Mouse (Mus musculus): ENCODE results near the gene Unc45a. TPM values are rescaled to one million over a fixed set of nuclear protein-coding genes. Genes with fewer than 3 reads are reported as not detected.
A peak's percentile ranks its signal among the peaks of the same experiment; 100 is the strongest.

Unc45a gene
- total RNA-seq (2021): 10 to 100 TPM; 44.8 to 49.7 TPM
- long read RNA-seq, experiment 1, transcript Unc45a-201 (20 exons, 3,260 nt): major isoform, 25 of 56 reads
- long read RNA-seq, experiment 1, partial matches to known transcripts: 5 of 56 reads
- long read RNA-seq, experiment 1, other reads (novel, unspliced or antisense): 26 of 56 reads
- long read RNA-seq, experiment 2, transcript Unc45a-201 (20 exons, 3,260 nt): major isoform, 9 of 35 reads
- long read RNA-seq, experiment 2, partial matches to known transcripts: 2 of 35 reads
- long read RNA-seq, experiment 2, other reads (novel, unspliced or antisense): 24 of 35 reads

DNA sequence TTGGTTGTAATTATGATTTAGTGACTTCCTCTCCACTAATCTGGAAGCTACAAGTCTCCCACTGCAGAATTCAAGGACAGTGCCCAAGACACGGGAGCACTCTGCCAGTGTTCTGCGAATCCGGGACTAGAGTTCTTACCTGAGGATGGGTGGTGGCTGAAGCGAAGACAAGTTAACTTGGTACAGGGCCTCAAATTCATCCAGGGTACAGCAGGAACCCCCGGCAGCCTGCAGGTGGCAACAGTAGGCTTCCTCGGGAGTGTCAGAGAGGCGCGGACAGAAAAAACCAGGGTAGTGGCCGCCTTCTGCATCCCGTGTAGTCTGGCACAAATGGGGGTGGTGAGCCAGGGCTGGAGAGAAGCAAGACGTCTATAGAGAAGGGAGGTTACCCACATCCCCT, at the start of gene Unc45a:
Gene Unc45a (minus strand): TSS at position 213 of the 400 bp plus-strand sequence.
- intact Hi-C loops (cut with DNase I): loop anchor here (2.0 kb wide), 1 partner anchor 30 kb away; the partner anchor contains the start of gene Man2a2
- peak; percentile 66 to 68 for DNase-seq (ENCODE audit: low spot score in 2 of 2)

DNA sequence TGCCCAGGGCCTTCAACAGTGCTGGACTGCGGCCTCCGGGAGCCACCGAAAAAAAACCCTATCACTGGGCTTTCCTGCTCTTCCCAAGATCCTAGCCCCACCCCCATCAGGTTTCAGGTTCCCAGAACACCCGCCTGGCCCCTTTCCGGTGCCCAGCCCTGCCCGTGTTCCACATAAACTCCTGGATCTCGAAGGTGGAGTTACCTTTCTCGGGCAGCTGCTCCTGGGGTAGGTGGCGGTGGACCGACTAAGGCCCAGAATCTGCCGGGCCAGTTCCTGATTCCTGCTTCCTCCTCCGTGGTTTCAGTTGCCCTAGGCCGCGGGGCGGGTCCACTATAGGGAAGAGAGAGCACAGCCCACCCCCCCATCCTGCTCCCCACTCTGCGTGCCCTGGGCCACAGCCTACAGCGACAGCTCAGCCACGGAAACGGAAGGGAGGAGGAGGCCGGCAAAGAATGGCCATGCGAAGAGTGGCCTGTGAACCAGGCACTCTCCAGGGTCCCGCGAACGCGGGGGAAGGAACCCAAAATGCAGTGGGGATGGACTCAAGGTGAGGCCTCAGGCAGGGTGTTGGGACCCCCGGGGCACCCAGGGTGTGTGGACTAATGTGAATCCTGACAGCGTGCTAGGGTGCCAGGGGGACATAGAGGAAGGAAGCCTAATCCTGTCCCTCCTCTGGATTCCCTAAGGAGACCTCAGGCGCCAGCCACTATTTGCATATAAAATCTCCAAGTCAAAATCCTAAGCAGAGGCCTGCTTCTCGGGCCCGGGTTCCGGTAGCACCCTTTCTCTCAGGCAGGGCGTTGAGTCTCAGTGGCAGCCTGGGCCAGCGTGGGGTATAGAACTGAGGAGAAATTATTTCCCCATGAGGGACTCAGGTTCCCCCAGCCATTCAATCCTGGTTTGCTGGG, 47.1 kb upstream of the Unc45a start, which contains the start of gene Fes:
Gene Fes (minus strand): TSS at position 314 of the 911 bp plus-strand sequence.
- intact Hi-C loops (cut with DNase I): loop anchor here (5.0 to 10.0 kb wide), 2 partner anchors 307 to 339 kb away; no protein-coding TSS in a partner anchor
- DNase-seq (ENCODE audit: low spot score in 2 of 2): peak in 1 of 2 experiments; percentile 52

DNA sequence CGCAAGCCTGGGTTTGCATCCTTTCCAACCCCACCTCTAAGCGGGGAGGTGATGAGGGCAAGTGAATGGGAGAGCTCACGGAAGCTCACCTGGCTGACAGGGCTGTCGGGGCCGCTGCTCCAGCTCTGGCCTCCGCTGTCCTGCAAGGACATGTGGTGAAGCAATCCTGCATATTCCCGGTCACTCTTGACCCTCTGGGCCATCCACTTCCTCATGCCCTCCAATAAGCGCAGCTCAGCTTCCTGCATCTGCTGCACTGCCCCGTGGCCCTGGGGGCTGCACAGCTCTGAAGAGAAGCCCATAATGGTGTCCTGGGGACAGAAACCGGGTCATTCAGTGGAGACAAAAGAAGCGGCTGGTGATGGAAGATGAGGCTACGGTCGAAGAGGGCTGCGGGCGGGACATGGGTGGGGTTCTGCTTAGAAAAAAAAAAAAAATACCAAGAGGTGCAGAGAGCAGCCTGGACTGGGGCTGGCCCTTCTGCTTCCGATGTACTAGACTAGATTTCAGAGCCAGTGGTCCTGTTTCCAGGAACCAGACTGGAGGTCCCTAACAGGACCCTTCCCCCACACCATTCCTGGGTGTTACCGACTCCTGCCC, 46.3 kb upstream of the Unc45a start:
- DNase-seq (ENCODE audit: low spot score in 2 of 2): no peak
- intact Hi-C loops (cut with DNase I): loop anchor here (5.0 to 10.0 kb wide), 2 partner anchors 308 to 340 kb away; no protein-coding TSS in a partner anchor

DNA sequence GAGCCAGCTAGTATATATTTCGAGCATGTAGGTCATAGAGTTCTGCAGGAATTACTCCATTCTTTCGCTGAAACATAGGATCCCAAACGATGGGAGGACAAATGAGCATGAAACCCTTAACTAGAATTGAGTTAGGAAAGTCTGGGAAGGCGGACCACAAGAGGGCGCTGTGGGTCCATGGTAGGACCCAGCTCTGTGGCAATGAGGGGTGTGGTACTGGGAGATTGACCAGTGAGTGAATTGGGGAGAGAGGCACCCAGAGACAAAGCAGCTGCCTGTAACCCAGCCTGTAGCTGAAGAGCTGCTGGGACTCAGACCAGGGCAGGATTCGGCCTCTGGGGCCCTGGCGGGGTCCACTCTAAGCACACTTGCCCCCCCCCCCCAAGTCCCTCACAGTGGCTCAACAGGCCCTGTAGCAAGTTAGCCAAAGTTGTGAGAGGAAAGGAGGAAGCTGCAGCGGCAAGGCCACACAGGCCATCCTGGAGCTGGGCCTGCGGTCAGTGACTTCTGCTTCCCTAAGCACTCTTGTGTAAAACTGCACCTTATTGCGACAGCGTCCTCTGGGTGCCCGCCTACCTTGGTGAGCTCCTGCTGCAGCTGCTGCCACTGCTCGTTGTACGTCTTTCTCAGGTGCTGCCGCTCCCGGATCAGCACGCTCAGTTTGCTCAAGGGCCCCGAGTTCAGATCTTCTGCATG, 45.6 kb upstream of the Unc45a start:
- DNase-seq (ENCODE audit: low spot score in 2 of 2): peak; percentile 90 to 94
- intact Hi-C loops (cut with DNase I): loop anchor here (1.0 to 10.0 kb wide), 3 partner anchors 198 to 341 kb away; no protein-coding TSS in a partner anchor

DNA sequence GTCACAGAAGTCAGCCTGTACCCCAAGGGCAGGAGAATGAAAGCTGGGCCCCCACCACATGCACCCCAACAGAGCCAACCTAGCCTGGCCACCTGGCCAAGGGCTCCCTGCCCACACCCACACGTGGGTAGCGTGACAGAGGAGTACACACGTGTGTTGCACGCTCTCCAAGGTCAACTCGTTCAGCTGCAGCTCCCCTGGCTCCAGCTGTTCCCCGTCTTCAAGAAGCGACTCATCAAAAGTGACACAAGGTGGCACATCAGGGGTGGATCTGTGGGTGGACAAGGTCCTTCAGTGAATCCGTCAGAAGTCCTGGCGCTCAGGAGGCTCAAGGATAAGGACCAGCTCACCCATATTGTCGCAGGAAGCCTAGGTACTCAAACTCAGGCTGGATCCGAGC, 42.1 kb upstream of the Unc45a start:
- DNase-seq (ENCODE audit: low spot score in 2 of 2): no peak
- intact Hi-C loops (cut with DNase I): loop anchor here (10.0 kb wide), 1 partner anchor 312 kb away; no protein-coding TSS in a partner anchor

DNA sequence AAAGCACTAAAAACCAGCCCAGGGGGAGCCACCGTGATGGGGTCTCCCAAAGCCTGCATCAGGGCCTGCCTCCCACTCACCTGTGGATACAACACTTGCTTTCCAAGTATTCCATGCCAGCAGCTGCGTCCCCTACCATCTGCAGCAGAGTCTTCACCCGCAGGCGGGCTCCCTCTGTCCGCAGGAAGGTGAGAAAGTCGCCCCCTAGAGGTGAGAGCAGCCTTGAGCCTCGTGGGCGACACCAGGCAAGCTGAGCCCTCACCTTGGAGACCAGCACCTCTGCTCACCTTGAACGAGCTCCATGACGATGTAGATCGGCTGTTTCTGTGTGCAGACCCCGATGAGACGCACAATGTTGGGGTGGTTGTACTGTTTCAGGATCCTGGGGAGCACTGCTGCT, 38.7 kb upstream of the Unc45a start:
- intact Hi-C loops (cut with DNase I): loop anchor here (10.0 kb wide), 1 partner anchor 235 kb away; no protein-coding TSS in a partner anchor
- DNase-seq (ENCODE audit: low spot score in 2 of 2): no peak

DNA sequence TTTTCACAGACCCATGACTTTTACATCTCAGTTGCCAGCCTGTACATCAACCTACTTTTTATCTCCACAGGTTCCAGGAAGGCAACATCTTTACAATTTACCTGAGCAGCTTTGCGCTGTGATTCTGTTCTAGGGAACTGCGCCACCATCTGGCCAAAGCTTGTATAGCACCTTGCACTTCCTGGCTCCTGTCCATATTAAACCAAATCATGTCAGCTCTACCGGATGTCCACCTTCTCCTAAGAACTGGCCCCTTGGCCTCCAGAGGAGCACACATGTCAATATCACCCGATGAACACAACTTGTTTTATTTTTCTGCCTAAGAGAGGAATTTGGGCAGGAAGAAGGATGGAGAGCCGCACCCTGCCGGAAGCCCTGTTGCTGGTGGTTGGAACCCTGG, 36.7 kb upstream of the Unc45a start:
- intact Hi-C loops (cut with DNase I): loop anchor here (10.0 kb wide), 1 partner anchor 233 kb away; no protein-coding TSS in a partner anchor
- DNase-seq (ENCODE audit: low spot score in 2 of 2): peak; percentile 68 to 71

DNA sequence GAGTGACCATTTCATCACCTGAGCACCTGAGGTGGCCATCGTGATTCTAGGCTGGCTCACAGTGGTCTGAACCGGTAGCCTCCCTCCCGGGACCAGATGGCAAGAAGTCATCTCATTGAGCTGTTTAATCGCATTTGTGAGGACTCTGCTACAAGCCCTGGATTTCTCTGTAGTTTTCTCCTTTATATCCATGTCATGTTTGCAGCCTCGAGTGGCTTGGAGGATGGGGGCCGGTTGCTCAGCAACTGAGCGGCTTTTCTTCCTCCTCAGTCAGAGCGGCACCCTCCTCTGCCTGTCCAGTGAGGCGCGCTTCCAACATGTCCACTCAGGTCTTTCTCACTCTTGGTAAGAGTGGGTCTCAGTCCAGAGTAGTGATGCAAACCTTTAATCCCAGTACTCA, 35.4 kb upstream of the Unc45a start:
- DNase-seq (ENCODE audit: low spot score in 2 of 2): no peak
- intact Hi-C loops (cut with DNase I): loop anchor here (10.0 kb wide), 1 partner anchor 231 kb away; no protein-coding TSS in a partner anchor

DNA sequence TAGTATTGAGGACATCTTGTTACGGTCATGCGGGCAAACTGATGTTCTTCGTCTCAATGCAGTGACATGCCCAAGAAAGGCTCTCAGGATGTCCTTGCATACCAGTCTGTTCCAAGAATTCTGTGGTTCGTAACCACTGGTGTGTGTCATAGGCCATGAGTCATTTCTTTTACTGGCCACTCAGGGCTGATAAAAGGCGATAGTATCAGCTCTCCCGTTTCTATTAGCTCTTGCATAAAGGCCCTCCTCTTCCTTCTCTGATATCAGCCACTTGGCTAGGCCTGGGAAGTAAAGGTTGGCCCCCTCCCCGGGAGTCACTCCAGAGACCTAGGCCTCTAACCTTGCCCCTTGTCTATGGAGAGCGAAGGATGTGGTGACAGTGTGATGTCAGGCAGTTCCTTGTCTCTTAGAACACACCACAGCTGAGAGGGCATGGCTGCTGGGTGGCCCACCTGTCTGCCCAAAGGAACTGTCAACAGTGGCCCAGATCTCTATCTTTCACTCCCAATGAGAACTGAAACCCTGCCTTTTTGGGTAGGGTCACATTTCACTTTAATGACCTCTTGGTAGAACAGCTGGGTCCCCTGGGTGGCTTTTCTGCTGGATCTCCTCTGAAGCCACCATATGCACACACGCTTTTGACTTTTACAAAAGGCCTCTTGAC, 34.7 kb upstream of the Unc45a start:
- intact Hi-C loops (cut with DNase I): loop anchor here (10.0 kb wide), 1 partner anchor 231 kb away; no protein-coding TSS in a partner anchor
- DNase-seq (ENCODE audit: low spot score in 2 of 2): no peak

DNA sequence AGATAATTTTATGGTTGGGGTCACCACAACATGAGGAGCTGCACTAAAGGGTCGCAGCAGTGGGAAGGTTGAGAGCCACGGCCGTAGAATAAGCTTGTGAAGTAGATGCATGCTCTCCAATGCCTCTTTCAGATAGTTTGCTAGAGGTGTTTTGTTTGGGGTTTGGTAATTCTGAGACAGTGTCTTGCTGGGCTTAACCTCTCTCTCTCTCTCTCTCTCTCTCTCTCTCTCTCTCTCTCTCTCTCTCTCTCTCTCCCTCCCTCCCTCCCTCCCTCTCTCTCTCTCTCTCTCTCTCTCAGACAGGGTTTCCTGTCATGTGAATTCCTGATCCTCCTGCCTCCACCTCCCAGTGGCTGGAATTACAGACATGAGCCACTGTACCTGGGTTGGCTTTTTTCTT, 33.9 kb upstream of the Unc45a start:
- DNase-seq (ENCODE audit: low spot score in 2 of 2): no peak
- intact Hi-C loops (cut with DNase I): loop anchor here (10.0 kb wide), 1 partner anchor 230 kb away; no protein-coding TSS in a partner anchor

DNA sequence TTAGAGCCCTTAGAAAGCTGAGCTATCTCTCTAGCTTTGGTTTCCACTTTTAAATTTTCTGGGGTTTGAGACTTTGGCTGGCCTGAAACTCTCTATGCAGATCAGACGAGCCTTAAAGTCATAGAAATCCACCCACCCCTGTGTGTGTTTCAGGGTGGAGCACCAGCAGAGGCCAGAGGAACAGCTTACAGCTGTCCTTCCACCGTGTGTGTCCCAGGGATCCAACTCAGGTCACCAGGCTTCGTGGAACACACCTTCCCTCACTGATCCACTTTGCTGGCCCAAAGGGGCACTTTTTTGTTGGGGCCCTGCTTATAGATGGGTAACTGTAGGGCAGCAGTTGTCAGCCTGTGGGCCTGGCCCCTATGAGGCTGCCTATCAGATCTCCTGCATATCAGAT, 33.5 kb upstream of the Unc45a start:
- intact Hi-C loops (cut with DNase I): loop anchor here (10.0 kb wide), 1 partner anchor 229 kb away; no protein-coding TSS in a partner anchor
- no peak for DNase-seq (ENCODE audit: low spot score in 2 of 2)

DNA sequence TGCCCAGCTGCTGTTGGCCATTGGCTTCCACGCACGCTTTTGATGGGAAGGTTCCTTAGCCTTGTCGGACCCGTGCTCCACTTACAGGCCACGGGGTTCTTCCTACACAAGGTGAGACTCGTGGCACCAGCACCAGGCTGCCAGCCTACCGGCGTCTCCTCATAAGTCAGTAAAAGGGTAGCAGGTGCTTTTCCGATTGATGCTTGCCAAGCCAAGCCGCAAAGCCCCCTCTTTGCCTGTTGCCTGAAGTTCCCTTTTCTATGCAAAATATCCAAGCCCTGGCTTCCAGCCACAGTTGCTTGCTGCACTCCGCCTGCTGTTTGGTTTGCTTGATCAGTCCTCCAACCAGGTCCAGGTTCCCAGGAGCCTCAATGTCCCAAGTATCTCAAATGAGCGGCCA, 33.0 kb upstream of the Unc45a start:
- intact Hi-C loops (cut with DNase I): loop anchor here (10.0 kb wide), 1 partner anchor 229 kb away; no protein-coding TSS in a partner anchor
- no peak for DNase-seq (ENCODE audit: low spot score in 2 of 2)

DNA sequence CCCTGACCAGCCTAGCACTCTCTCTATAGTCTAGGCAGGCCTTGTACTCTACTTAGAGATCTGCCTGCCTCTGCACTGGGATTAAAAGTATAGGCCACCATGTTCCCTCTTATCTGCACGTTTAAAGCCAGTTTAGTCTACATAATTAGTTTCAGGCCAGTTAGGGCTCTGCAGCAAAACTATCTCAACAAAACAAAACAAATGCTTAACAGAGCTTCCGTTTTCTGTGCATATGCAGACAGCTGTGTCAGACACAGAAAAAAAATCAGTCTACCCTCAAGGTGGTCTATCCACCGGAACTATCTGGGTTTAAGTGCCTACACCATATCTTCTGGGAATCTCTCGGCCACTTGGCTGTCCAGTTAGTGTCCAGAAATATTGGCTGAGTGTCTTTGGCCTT, 32.5 kb upstream of the Unc45a start:
- DNase-seq (ENCODE audit: low spot score in 2 of 2): no peak
- intact Hi-C loops (cut with DNase I): loop anchor here (10.0 kb wide), 1 partner anchor 229 kb away; no protein-coding TSS in a partner anchor

DNA sequence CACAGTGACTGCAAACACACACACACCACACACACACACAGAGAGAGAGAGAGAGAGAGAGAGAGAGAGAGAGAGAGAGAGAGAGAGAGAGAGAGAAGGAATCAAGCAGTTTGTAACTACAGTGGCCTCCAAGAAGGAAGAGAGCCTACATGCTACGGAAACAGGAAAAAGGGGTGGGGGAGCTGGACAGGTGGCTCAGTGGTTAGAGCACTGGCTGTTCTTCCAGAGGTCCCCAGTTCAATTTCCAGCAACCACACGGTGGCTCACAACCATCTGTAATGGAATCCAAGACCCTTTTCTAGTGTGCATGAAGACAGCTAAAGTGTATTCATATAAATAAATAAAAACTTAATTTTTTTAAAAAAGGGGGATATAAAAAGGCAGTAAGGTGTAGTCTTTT, 31.9 kb upstream of the Unc45a start:
- no peak for DNase-seq (ENCODE audit: low spot score in 2 of 2)
- intact Hi-C loops (cut with DNase I): loop anchor here (10.0 kb wide), 1 partner anchor 228 kb away; no protein-coding TSS in a partner anchor

DNA sequence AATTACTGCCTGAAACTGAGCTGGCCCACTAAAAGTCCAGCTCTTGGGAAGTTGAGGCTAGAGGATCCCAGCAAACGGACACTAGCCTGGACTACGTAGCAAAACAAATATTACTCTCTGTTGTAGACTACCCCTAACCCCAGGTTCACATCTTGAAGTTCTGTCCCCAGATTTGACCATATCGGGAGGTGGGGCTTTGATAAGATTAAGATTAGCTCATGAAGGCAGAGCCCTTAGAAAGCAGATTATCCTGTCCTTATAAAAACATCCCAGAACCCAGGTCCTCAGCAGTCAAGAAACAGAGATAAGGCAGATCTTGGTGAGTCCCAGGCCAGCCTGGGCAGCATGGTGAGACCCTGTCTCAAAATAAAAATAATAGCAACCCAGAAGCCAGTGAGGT, 31.4 kb upstream of the Unc45a start:
- intact Hi-C loops (cut with DNase I): loop anchor here (10.0 kb wide), 1 partner anchor 227 kb away; no protein-coding TSS in a partner anchor
- no peak for DNase-seq (ENCODE audit: low spot score in 2 of 2)

DNA sequence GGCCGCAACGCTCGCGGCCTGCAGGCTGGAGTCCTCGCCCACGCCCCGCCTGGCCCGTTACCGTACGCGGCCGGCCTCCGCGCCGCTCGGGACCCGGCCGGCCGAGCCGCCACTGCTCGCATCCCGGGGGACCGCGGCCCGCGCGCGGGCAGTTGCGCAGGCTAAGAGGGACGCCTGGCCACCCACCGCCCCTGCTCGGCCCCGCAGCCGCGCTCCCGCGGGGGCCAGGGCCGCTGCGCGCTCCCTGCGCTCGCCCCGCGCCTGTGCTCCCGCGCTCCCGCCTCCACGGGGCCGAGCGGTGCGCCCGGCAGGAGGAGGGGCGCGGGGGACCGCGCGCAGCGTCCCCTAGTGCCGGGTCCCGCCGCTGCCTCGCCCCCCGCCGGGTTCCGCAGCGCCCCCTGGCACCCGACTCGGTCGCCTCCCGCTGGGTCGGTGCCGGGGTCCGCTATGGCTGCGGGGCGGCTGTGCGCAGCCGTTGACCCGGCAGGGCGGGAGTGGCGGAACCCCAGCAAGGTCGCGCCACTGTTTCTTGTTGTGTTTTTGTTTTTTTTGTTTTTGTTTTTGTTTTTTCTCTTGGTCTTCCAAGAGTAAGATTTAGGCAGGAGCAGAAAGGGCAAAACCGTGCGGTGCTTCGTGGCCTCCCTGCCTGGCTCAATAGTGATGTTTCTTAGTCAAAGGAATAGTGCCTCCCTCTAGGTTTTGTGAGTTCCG, 30.4 kb upstream of the Unc45a start, which contains the start of gene Man2a2:
Gene Man2a2 (minus strand): TSS at position 335 of the 711 bp plus-strand sequence.
- intact Hi-C loops (cut with DNase I): loop anchor here (2.0 to 10.0 kb wide), 2 partner anchors 30 to 226 kb away; partner anchors contain the start of gene Unc45a
- peak; percentile 67 to 79 for DNase-seq (ENCODE audit: low spot score in 2 of 2)

DNA sequence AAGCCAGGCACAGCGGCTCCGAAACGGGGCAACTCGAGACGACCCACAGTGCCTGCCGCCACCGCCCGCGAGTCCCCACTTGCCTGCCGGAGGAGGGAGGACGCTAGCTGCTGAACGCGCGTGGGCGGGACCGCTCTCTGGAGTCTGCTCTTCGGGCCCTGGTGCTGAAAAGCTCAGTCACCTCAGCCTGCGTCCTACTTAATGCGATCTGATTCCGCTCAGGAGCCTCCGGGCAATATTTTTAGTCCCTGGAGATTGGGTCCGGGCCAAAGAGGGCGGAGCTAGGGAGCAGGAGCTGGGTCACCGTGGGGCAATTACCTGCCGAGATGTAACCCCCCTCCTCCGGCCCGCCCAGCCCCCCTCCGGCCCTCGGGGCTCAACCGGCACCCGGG, 29.8 kb upstream of the Unc45a start:
- intact Hi-C loops (cut with DNase I): loop anchor here (2.0 to 10.0 kb wide), 2 partner anchors 30 to 226 kb away; partner anchors contain the start of gene Unc45a
- peak; percentile 84 to 87 for DNase-seq (ENCODE audit: low spot score in 2 of 2)

Data from left cerebral cortex, postnatal 14 days (tissue).